Mouse (Mus musculus) adrenal gland, postnatal 4 days (tissue): ENCODE measurements around the gene Krtap11-1. TPM values are rescaled to one million over a fixed set of nuclear protein-coding genes. Genes with fewer than 3 reads are reported as not detected.

Experiments
- DNase-seq, 2 experiments: peaks; one replicate each; pipeline ENCODE4 v3.0.0; 2021 to 2022; ENCODE audit warnings: low spot score in 2 of 2, mixed read lengths in 2 of 2
- long read RNA-seq, 2 experiments: library from polyadenylated mRNA; stranded (forward); transcript quantifications; one replicate each; pipeline ENCODE4 v2.0.0; 2021
- total RNA-seq, 2 experiments: library from RNA; stranded (reverse); gene quantifications; 2 replicates each; pipeline ENCODE4 v1.2.3; 2021

Gene Krtap11-1
- not detected for total RNA-seq
- long read RNA-seq, experiment 1, result 0 reads
- long read RNA-seq, experiment 2, result 0 reads

DNA sequence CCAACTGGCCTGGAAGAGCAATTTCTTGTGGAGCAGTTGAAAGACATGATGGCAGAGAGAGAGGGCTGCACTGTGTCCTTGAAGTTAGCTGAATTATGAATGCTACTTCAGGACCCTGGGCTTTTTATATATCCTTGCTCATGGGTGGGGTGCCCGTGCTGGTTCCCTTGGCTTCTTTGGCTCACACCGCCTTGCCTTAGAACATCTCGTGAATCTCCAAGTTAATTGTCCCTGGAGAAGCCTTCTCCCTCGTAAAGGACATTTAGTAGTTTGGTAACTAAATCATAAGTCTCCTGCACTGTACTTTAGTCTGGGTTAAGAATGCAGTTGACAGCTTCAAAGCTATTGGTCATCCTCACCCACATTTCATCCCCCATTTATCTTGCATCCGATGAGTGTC, at the start of gene Krtap11-1:
TSS of gene Krtap11-1 (minus strand) at position 101 of the 400 bp plus-strand sequence.
- no peak for DNase-seq

DNA sequence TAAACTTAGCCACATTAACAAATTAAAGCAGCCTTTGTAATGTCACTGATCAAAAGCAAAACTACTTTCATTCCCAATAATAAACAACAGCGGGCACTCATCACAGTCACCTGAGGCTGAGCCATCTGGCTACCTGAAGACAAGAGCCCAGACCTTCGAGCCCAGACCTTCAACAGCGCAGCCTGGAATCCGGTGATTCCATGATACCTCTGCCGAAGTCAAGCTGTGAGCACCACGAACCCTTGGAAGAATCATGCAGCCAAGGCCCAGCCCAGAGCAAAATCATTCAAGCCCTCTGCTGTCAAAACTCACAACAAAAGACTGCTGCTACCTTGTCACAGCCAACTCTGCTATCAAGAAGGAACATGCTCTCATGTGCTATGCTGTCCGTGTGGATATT, 47.2 kb upstream of the Krtap11-1 start:
- no peak for DNase-seq

- no peak for DNase-seq
Observed at GRCm38 (mm10) chr16:89617251-89617650, 46.3 kb upstream of the Krtap11-1 start.

DNA sequence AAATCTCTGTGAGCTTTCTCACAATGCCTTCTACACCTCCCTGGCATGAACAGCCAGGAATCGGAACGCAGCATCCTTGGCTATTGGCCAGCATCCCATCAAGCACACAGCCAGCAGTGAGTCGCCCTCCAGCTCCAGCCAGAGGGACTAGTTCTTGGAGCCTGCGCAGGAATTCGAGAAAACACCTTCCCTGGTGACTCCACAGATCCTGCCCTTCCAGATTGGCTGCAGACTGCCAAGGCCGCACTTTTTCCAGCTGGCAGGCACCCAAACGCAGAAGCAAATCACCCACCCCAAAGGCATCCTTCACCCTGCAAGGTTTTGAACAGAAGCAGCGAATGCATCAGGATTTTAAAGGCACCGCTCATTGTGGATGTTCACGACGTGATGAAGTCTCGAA, 42.7 kb upstream of the Krtap11-1 start:
- DNase-seq, result peak in 1 of 2 experiments; percentile 36

DNA sequence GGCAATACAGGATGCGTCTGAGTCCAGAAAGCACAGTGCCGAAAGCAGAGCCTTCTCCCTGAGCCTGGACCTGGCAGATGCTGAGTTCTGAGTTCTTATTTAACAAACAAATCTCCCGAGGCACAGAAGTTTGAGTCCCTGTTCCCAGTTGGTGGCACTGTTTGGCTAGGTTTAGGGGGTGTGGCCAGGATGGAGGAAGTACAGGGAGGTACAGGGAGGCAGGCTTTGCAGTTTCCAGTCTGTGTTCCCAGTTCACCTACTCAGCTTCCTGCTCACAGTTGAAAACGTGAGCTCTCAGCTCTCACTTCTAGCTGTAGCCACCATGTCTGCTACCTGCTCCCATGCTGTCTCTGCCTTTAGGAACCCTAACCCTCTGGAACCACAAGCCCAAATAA, 37.8 kb upstream of the Krtap11-1 start:
- DNase-seq, result no peak

DNA sequence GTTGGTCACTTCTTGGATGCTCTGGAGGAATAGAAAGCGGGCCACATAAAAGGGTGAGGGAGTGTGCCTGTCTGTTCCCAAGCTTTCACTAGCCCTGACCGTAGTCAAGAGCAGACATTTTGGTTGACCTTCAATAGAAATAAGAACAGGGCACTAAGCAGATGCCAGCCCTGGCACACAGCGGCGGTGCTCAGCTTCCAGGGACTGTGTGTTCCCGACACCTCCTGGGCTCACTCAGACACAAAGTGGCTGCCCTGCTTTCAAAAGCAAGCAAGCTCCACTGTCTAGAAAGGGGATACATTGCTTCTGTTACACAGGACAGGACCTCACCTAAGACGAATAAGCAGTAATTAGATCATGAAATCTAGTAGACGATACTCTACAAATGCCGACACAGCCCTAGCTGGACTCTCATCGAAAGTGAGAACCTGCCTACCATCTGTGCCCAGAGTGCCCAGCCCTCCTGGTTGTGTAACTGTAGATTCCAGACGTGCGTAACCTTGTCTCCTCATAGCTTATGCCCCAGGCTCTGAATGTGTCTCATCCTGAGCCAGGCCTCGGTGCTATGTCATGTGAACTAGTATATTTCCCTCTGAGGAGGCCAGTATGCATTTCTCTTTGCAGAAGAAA, 37.3 kb upstream of the Krtap11-1 start:
- no peak for DNase-seq

- no peak for DNase-seq
Observed at GRCm38 (mm10) chr16:89606951-89607350, 36.0 kb upstream of the Krtap11-1 start.

DNA sequence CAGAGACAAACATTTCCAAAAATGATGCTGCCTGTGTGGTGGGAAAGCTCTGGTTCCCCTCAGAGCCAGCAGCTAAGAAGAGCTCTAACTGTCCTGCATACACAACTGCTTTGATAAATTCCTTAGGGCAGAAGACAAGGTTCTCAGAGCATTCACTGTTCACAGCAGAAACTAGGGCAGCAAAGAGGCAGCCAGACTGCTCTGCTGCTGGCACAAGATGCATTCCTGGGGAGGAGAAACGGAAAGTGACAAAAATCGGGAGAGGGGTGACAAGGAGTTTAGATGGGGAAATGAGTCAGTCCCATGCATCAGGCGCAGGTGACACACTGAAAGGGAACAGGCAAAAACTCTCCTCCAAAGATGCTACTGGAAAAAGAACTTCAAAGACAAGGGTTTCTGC, 16.2 kb upstream of the Krtap11-1 start:
- no peak for DNase-seq

DNA sequence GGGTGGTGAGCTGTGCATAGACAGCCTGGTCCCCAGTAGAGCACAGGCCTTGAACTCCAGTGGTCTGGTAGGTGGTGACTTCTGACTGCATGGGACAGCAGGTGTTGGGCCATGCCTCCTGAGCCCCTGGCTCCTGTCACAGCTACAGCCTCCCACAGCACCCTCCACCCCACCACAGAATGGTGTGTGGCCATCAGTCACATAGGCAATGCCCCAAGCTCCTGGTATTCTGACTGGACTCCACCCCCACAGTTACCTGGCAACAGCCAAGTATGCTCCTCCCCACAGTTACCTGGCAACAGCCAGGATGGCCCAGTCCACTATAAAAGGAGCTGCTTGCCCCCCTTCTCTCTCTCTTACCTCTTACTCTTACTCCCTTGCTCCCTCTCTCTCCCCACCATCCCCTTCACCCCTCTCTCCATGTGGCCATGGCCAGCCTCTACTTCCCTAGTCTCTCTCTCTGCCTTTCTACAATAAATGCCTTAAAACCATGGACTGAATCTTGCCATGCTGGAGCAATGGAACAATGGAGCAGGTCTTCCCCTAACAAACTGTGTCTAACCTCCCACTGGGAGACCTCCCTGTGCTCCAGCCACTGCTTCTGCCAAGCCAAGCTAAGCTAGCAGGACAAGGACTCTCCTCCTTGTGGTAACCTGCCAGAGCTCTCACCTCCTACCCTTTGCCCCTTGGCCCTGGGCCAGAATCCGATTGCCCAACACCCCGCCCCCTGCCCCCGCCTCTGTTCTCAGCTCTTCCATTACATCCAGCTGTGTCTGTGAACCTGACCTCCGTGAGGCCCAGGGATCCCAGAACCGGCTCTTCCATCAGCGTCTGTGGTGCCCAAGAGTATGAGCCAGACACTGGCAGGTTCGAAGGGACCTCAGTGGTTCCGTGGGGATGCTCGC, 14.9 kb upstream of the Krtap11-1 start:
- DNase-seq, result no peak

- DNase-seq, result no peak
Observed at GRCm38 (mm10) chr16:89581658-89582057, 10.7 kb upstream of the Krtap11-1 start.

DNA sequence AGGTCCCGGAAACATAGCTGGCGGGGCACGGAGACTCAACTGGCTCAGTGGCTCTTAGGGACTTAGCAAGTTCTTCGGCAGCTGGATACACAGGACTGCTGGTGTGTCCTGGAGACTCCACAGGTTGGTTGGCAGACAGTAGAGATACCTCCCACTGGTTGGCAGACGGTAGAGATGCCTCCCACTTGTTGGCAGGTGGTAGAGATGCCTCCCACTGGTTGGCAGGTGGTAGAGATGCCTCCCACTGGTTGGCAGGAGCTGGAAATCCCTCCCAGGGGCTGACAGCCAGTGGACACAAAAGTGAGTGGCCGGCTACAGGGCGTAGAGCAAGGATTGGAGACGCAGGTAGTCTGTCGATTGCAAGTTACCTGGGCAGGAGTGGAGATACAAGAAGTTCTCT, 467 bp downstream of the Krtap11-1 start:
- DNase-seq, result no peak

DNA sequence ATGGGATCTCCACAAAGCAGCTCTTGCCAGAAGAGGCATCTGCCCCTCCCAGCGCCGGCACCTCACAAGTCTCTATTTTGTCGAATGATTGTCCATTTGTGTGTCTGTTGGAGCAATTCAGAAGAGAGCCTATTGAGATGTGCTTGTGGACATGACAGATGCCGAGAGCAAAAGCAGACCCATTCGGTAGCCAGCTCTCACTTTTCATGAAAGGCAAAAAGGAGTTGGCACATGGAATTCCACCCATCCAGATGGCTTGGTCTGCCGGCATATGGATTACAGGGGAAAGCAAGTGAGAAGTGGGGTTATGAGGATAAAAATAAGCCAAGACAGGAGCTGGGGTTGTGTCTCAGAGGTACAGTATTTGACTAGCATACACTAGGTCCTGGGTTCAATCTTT, 1.8 kb downstream of the Krtap11-1 start:
- no peak for DNase-seq

GRCm38 (mm10) chr16:89568141-89568540, 2.8 kb downstream of the Krtap11-1 start:
- DNase-seq, result no peak

DNA sequence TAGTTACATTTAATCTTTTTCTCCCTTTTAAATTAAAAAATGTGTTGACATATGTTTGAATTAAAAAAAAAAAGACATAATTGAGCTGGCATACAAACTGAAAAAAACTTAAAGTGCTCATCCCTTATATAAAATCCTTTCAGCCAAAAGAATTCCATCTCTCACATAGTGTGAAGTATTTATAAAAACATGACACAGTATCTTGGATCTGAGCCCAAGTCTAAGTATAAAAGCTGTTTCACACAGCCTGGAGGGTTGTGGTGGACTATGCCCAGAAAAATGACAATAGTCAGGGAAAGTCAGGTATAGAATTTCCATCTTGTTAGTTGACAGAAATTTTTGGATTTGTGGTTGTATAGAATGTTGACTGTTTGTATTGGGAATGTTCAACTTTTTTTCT, 20.7 kb downstream of the Krtap11-1 start:
- no peak for DNase-seq

DNA sequence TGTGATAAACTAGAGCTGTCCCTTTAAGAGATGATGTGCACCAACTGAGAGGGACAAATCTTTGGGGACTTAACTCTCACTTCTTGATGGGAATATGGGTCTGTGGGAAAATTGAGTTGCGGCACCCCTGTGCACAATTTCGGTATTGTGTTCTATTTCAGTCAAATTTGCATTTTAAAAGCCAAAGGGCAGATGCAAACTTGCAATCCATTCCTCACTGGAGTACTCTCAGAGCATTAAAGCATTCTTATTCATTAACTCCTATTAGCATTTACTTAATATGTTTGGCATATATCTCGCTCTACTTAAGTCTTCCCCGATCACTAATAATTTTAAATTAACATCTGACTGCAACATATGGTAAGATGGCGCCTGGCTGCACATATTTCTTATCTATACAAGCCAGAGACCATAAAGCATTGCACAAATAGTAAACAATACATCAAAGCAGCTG, 32.9 kb downstream of the Krtap11-1 start:
- no peak for DNase-seq

DNA sequence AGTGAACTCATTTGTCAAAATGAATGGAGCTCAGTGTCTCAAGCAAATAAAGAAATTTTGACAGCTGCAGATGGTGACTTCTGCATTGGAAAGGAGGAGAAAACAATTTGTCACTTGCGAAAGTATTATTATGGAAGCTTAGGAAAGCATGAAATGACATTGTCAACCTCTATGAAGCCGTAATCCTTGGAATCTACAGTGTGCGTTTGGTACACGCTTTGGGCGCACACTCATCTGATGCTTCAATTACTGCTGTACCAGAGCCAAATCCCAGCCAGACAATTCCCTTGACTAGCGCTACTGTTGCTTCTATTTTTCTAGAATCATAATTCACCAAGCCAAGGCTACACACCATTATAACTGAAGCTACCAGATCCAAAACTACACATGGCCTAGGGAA, 33.6 kb downstream of the Krtap11-1 start:
- DNase-seq, result no peak

- no peak for DNase-seq
Observed at GRCm38 (mm10) chr16:89530547-89530946, 40.4 kb downstream of the Krtap11-1 start.

DNA sequence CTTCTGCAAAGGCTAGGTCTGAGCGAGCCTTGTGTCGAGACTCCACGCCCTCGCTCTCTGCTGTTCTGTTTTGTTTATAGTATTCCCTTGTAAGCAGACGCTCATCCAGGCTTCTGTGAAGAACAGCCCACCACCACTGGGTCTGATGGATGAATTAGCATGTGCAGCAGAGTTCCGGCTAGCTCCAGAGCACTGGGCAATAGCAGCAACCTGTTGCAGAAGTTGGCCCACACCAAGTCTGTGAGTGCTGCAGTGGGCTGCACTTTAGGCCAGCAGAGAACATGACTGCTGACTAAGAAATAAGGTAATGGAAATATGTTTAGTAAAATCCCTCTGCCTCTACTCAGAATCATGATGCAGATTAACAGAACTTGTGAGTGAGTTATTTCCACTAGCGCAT, 41.1 kb downstream of the Krtap11-1 start:
- DNase-seq, result no peak

DNA sequence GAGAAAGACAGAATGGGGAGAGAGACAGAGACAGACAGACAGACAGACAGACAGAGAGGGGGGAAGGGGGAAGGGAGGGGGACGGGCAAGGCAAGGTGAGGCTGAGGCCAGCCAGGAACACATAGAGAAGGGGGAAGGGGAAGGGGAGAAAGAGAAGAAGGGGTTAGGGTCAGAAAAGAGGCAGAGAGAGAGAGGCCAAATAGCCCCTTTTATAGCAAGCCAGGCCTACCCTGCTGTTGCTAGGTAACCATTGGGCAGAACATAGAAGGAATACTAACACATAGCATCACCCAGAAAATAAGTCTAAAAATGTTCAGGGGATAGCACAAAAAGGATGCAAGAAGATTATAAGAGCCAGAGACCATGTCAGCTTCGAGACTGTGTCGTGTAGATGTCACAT, 42.6 kb downstream of the Krtap11-1 start:
- no peak for DNase-seq

- DNase-seq, result no peak
Observed at GRCm38 (mm10) chr16:89520996-89521395, 50.0 kb downstream of the Krtap11-1 start.

DNA sequence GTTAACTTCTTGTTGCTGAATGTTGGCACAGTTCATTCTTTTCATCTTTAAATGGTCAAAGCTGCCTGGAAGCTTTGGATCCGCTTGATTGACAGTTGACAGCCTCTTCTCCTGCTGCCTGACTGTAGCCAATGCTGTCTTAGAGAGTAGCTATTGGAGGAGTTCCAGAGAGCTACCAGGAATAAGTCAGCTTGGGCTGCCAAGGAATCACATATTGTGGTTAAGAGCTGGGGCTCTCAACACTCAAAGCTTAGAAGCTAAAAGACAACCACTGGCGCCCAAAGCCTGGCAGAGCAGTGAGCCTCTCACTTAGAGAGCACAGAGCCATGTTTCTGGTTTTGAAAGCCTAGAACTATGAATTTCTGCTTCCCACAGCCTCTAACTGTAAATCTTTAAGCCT, 50.4 kb downstream of the Krtap11-1 start:
- DNase-seq, result no peak
